Mouse (Mus musculus) forebrain, embryonic 16.5 days (tissue): ENCODE measurements around the gene Klhl25. TPM values are rescaled to one million over a fixed set of nuclear protein-coding genes. Genes with fewer than 3 reads are reported as not detected.
"Not testable (repeated sequence)": the region's sequence is repeated elsewhere in the genome, so short reads cannot be mapped to it uniquely, and the experiment has no call there.

Experiments
- ATAC-seq: fragments of 200-750 bp; cut with Nextera tagmentation; 2 replicates; pipeline ENCODE4 v1.8.0; 2017; ENCODE audit warnings: mild to moderate bottlenecking, moderate library complexity
- H3K27ac ChIP-seq: fragments of 300-500 bp; sonication (generic); 2 replicates; pipeline ENCODE4 v1.5.1; 2014; ENCODE audit warnings: low read length, control low read depth
- H3K27me3 ChIP-seq: fragments of 300-500 bp; sonication (generic); replicated peaks from 2 replicates; pipeline ENCODE4 v1.6.1; 2014; ENCODE audit warnings: low read length; ENCODE audit not compliant: control insufficient read depth, insufficient read depth
- H3K36me3 ChIP-seq: fragments of 300-500 bp; sonication (generic); 2 replicates; pipeline ENCODE4 v1.6.1; 2014; ENCODE audit not compliant: control insufficient read depth, insufficient read depth
- H3K4me1 ChIP-seq: fragments of 300-500 bp; sonication (generic); replicated peaks from 2 replicates; pipeline ENCODE4 v1.6.1; 2014; ENCODE audit warnings: low read length; ENCODE audit not compliant: control insufficient read depth, insufficient read depth
- H3K4me2 ChIP-seq: fragments of 300-500 bp; sonication (generic); 2 replicates; pipeline ENCODE4 v1.6.1; 2014; ENCODE audit warnings: mild to moderate bottlenecking, low read length, control low read depth
- H3K4me3 ChIP-seq: fragments of 300-500 bp; sonication (generic); replicated peaks from 2 replicates; pipeline ENCODE4 v1.5.1; 2014; ENCODE audit warnings: mild to moderate bottlenecking, low read length, control low read depth
- H3K9ac ChIP-seq: fragments of 300-500 bp; sonication (generic); replicated peaks from 2 replicates; pipeline ENCODE4 v1.6.1; 2014; ENCODE audit warnings: low read depth, low read length, control low read depth
- H3K9me3 ChIP-seq: fragments of 300-500 bp; sonication (generic); 2 replicates; pipeline ENCODE4 v1.6.1; 2016; ENCODE audit warnings: low read length; ENCODE audit not compliant: control insufficient read depth
- WGBS: fragments of 180-500 bp; shearing (Covaris S2); extraction: QIAGEN DNeasy Blood & Tissue Kit; methylation state at CpG from one replicate; pipeline ENCODE4 v1.1.7; 2014; 5-methylcytosine and 5-hydroxymethylcytosine counted together
- polyA plus RNA-seq: library from polyadenylated mRNA; unstranded; fragments of >200 nt; fragmentation: Nextera tagmentation; extraction: Ambion mirVana; gene quantifications from 2 replicates; pipeline ENCODE4 v1.2.1, GENCODE M21; 2015

The Klhl25 gene
- polyA plus RNA-seq, 1 experiment from 2014 or later, result 43.7 TPM

- Histone ChIP-seq H3K4me2 (no peak overlapping the region), H3K27me3 (no peaks in the 10 kb centered on the region), H3K36me3 (peaks cover 20% of the 10 kb centered on the region), H3K9me3 (peaks cover 3% of the 10 kb centered on the region; the same call in 1 of the 2 replicates), H3K27ac (no peak overlapping the region), H3K4me1 (no peaks in the 10 kb centered on the region), H3K9ac (no peak overlapping the region), H3K4me3 (no peak overlapping the region)
- 94% methylated on average over 13 of the region's 13 CpGs for WGBS
- ATAC-seq, result no peak
Measured at GRCm38 (mm10) chr7:75866557-75866956, 18.4 kb downstream of the Klhl25 start.

GRCm38 (mm10) chr7:75868687-75869086 lies 20.6 kb downstream of the Klhl25 start:
- H3K4me2 ChIP-seq, result no peak overlapping the region
- 87% methylated on average over 2 of the region's 2 CpGs for WGBS
- no peaks in the 10 kb centered on the region for H3K4me1 ChIP-seq
- H3K36me3 ChIP-seq, result peaks cover 25% of the 10 kb centered on the region
- H3K4me3 ChIP-seq, result no peak overlapping the region
- no peak overlapping the region for H3K27ac ChIP-seq
- no peak overlapping the region for H3K9ac ChIP-seq
- peaks cover 3% of the 10 kb centered on the region; the same call in 1 of the 2 replicates for H3K9me3 ChIP-seq
- no peaks in the 10 kb centered on the region for H3K27me3 ChIP-seq
- ATAC-seq, result no peak

GRCm38 (mm10) chr7:75870551-75870950 lies 22.4 kb downstream of the Klhl25 start:
- H3K4me3 ChIP-seq, result no peak overlapping the region
- H3K27me3 ChIP-seq, result no peaks in the 10 kb centered on the region
- H3K27ac ChIP-seq, result no peak overlapping the region
- H3K9ac ChIP-seq, result no peak overlapping the region
- no peaks in the 10 kb centered on the region for H3K4me1 ChIP-seq
- no peak for ATAC-seq
- WGBS, result 76% methylated on average over 9 of the region's 9 CpGs
- no peak overlapping the region for H3K4me2 ChIP-seq
- H3K9me3 ChIP-seq, result no peaks in the 10 kb centered on the region
- H3K36me3 ChIP-seq, result peaks cover 21% of the 10 kb centered on the region

DNA sequence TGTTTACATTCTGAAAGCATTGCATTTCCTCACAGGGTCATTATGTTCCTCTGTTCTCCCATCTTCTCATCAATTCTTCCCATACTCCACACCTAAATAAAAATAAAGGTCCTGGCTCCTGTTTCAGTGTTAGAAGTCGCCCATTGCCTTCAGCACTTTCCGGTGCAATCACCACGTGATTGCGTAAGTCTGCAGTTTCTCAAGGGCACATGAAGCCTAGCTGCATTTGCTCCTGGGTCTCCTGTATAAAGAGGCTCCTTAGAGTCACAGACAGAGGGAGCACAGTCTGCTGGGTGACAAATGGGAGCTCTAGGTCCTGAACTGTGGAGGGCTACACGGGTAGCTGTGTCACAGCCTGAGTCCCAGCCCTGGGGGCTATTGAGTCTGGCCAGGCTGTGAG lies 24.1 kb downstream of the Klhl25 start:
- H3K9ac ChIP-seq, result no peak overlapping the region
- H3K9me3 ChIP-seq, result no peaks in the 10 kb centered on the region
- H3K27me3 ChIP-seq, result no peaks in the 10 kb centered on the region
- no peak overlapping the region for H3K27ac ChIP-seq
- 0 out of 2 replicates have a peak, but pooled peaks have one; percentile 26 for ATAC-seq
- H3K4me3 ChIP-seq, result no peak overlapping the region
- H3K4me1 ChIP-seq, result no peaks in the 10 kb centered on the region
- H3K36me3 ChIP-seq, result peaks cover 7% of the 10 kb centered on the region
- WGBS, result 82% methylated on average over 5 of the region's 5 CpGs
- H3K4me2 ChIP-seq, result no peak overlapping the region

GRCm38 (mm10) chr7:75872697-75873096 lies 24.6 kb downstream of the Klhl25 start:
- Histone ChIP-seq H3K27ac (no peak overlapping the region), H3K27me3 (no peaks in the 10 kb centered on the region), H3K4me2 (no peak overlapping the region), H3K4me1 (no peaks in the 10 kb centered on the region), H3K36me3 (peaks cover 7% of the 10 kb centered on the region), H3K9ac (no peak overlapping the region), H3K9me3 (no peaks in the 10 kb centered on the region), H3K4me3 (no peak overlapping the region)
- 83% methylated on average over 8 of the region's 8 CpGs for WGBS
- no peak for ATAC-seq

GRCm38 (mm10) chr7:75873216-75873615 lies 25.1 kb downstream of the Klhl25 start:
- Histone ChIP-seq H3K9me3 (no peaks in the 10 kb centered on the region), H3K9ac (no peak overlapping the region), H3K4me1 (no peaks in the 10 kb centered on the region), H3K27me3 (no peaks in the 10 kb centered on the region), H3K4me2 (no peak overlapping the region), H3K36me3 (peaks cover 7% of the 10 kb centered on the region), H3K27ac (no peak overlapping the region), H3K4me3 (no peak overlapping the region)
- 79% methylated on average over 3 of the region's 3 CpGs for WGBS
- ATAC-seq, result no peak

DNA sequence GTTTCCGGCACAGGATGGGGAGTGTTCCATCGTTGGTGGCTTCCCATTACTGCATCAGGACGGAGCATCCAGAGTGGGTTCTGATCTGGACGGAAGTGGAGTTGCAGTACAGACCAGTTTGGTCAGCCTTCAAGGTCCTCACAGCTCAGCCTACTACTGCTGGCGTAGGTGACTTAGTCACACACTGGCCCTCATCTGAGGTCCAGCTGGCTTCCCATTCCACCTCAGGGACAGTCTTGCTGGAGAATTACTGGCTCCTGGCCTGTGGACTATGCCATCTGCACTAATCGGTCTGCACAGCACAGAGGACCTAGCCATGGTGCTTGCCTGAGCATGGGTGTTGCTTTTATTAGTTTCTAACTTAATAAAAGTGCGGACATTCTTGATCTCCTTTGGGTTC lies 25.6 kb downstream of the Klhl25 start:
- H3K27ac ChIP-seq, result no peak overlapping the region
- H3K4me2 ChIP-seq, result no peak overlapping the region
- no peaks in the 10 kb centered on the region for H3K4me1 ChIP-seq
- no peak overlapping the region for H3K4me3 ChIP-seq
- ATAC-seq, result no peak
- no peaks in the 10 kb centered on the region for H3K27me3 ChIP-seq
- no peaks in the 10 kb centered on the region for H3K9me3 ChIP-seq
- no peak overlapping the region for H3K9ac ChIP-seq
- WGBS, result 95% methylated on average over 7 of the region's 7 CpGs
- peaks cover 7% of the 10 kb centered on the region for H3K36me3 ChIP-seq

DNA sequence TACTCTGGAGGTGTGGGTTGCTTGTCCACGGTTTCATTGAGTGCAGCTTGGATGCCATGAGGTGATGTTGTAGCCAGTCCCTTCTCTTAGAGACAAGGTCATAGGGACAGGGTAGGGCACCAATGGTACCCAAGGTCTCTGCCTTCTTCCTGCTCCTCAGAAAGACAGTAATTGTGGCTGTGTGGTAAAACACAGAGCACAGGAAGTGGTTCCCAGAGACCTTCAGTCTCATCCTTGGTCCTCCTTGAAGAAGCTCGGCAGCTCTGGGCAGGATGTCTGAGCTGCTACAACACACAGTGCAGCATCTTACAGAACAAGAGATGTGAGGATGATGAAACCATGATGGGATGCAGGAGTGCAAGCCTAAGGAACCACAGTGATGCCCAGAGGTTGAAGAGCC lies 31.3 kb downstream of the Klhl25 start:
- H3K4me3 ChIP-seq, H3K9ac ChIP-seq, H3K4me1 ChIP-seq, ATAC-seq, H3K36me3 ChIP-seq, H3K9me3 ChIP-seq, H3K27me3 ChIP-seq, H3K4me2 ChIP-seq, H3K27ac ChIP-seq: not testable (repeated sequence)
- WGBS, result 91% methylated on average over 2 of the region's 2 CpGs

DNA sequence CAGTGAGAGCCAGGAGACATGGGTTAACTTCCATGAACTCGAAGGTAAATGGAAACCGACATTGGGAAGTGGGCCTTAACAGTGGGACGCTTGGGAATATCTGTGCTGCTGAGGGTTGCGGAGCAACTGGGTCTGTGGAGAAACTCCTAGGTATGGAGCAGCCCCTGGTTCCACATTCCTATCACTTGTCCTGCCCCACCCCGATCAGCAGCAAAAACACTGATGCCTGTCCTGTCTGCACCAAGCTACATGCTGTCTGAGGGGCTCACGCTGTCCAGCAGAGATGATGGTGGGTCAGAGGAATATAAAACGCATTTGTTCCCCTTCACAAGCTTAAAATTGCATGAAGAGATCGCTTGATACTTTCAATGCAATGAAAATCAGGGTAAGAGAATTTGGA lies 32.1 kb downstream of the Klhl25 start:
- Histone ChIP-seq H3K4me2 (peak overlapping the region; percentile 29; the same call in 1 of the 2 replicates), H3K9ac (no peak overlapping the region), H3K4me3 (no peak overlapping the region), H3K27ac (no peak overlapping the region; the same call in 1 of the 2 replicates), H3K27me3 (no peaks in the 10 kb centered on the region), H3K4me1 (peaks cover 4% of the 10 kb centered on the region; the same call in 1 of the 2 replicates), H3K36me3 (no peaks in the 10 kb centered on the region), H3K9me3 (no peaks in the 10 kb centered on the region)
- WGBS, result 68% methylated on average over 8 of the region's 8 CpGs
- ATAC-seq, result peak; percentile 49

DNA sequence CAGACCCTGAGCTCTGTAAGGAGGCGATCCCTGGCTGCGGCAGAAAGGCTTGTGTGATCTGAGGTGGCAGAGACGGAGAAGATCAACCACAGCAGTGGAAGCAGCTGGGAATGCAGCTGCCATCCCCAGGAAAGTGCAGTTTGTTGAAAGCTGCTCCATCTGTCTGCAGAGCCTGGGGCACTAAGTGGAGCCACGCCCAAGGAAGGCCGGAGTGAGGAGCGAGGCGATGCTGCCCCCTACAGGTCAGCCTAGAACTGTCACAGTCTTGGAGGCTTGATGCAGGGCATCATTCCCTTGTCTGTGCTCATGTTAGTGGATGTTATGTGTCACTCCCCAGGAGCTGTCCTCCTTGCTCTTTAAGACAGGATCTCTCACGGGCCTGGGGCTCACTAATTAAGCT lies 32.5 kb downstream of the Klhl25 start:
- peaks cover 4% of the 10 kb centered on the region; the same call in 1 of the 2 replicates for H3K4me1 ChIP-seq
- peak; percentile 94 for ATAC-seq
- peak overlapping the region; percentile 29; the same call in 1 of the 2 replicates for H3K4me2 ChIP-seq
- H3K27me3 ChIP-seq, result no peaks in the 10 kb centered on the region
- H3K27ac ChIP-seq, result no peak overlapping the region; the same call in 1 of the 2 replicates
- H3K36me3 ChIP-seq, result no peaks in the 10 kb centered on the region
- 3% methylated on average over 8 of the region's 8 CpGs for WGBS
- no peaks in the 10 kb centered on the region for H3K9me3 ChIP-seq
- H3K9ac ChIP-seq, result no peak overlapping the region
- no peak overlapping the region for H3K4me3 ChIP-seq
